Mouse (Mus musculus) hindbrain, postnatal 0 days (tissue): Measurements from ENCODE around the gene Krtap9-1. TPM values are rescaled to one million over a fixed set of nuclear protein-coding genes. Genes with fewer than 3 reads are reported as not detected.
"Not testable (repeated sequence)": the region's sequence is repeated elsewhere in the genome, so short reads cannot be mapped to it uniquely, and the experiment has no call there.

ENCODE experiments used
- ATAC-seq: fragments of 200-750 bp; cut with Nextera tagmentation; 2 replicates; pipeline ENCODE4 v1.8.0; 2017; ENCODE audit warnings: mild to moderate bottlenecking, moderate TSS enrichment, moderate library complexity
- DNase-seq: peaks from one replicate; pipeline ENCODE4 v3.0.0-alpha.2; 2015; ENCODE audit warnings: low spot score
- H3K27ac ChIP-seq: fragments of 300-500 bp; sonication (generic); 2 replicates; pipeline ENCODE4 v1.5.1; 2014; ENCODE audit warnings: mild to moderate bottlenecking
- H3K27me3 ChIP-seq: fragments of 300-500 bp; sonication (generic); 2 replicates; pipeline ENCODE4 v1.6.1; 2014; ENCODE audit warnings: low read length, mixed read lengths; ENCODE audit not compliant: insufficient read depth
- H3K36me3 ChIP-seq: fragments of 300-500 bp; sonication (generic); 2 replicates; pipeline ENCODE4 v1.6.1; 2014; ENCODE audit warnings: low read length, mixed read lengths; ENCODE audit not compliant: insufficient read depth
- H3K4me1 ChIP-seq: fragments of 300-500 bp; sonication (generic); 2 replicates; pipeline ENCODE4 v1.6.1; 2014; ENCODE audit warnings: antibody characterized with exemption, low read length, mixed read lengths; ENCODE audit not compliant: insufficient read depth
- H3K4me2 ChIP-seq: fragments of 300-500 bp; sonication (generic); 2 replicates; pipeline ENCODE4 v1.6.1; 2014; ENCODE audit warnings: low read depth, mild to moderate bottlenecking, low read length, moderate library complexity, mixed read lengths
- H3K4me3 ChIP-seq: fragments of 300-500 bp; sonication (generic); 2 replicates; pipeline ENCODE4 v1.5.1; 2014; ENCODE audit warnings: low read length
- H3K9ac ChIP-seq: fragments of 300-500 bp; sonication (generic); replicated peaks from 2 replicates; pipeline ENCODE4 v1.6.1; 2014; ENCODE audit warnings: mild to moderate bottlenecking, low read length, moderate library complexity, mixed read lengths
- H3K9me3 ChIP-seq: fragments of 300-500 bp; sonication (generic); 2 replicates; pipeline ENCODE4 v1.6.1; 2016; ENCODE audit warnings: low read length, mixed read lengths
- CTCF ChIP-seq: IDR thresholded peaks from 2 replicates; pipeline ENCODE4 v1.5.1; 2016; ENCODE audit warnings: antibody characterized with exemption, control low read depth, low read depth
- WGBS: fragments of 180-500 bp; shearing (Covaris S2); extraction: QIAGEN DNeasy Blood & Tissue Kit; methylation state at CpG from one replicate; pipeline ENCODE4 v1.1.7; 2014; 5-methylcytosine and 5-hydroxymethylcytosine counted together
- polyA plus RNA-seq: library from polyadenylated mRNA; unstranded; fragments of >200 nt; fragmentation: Nextera tagmentation; extraction: Ambion mirVana; gene quantifications from 2 replicates; pipeline ENCODE4 v1.2.1, GENCODE M21; 2015
- total RNA-seq: library from RNA; depleted of rRNA; stranded (reverse); fragments of >200 nt; gene quantifications from 2 replicates; pipeline ENCODE4 v1.2.3, GENCODE M21; 2014; rRNA removed

The Krtap9-1 gene
- total and polyA plus RNA-seq, 2 experiments from 2014 or later: not detected

DNA sequence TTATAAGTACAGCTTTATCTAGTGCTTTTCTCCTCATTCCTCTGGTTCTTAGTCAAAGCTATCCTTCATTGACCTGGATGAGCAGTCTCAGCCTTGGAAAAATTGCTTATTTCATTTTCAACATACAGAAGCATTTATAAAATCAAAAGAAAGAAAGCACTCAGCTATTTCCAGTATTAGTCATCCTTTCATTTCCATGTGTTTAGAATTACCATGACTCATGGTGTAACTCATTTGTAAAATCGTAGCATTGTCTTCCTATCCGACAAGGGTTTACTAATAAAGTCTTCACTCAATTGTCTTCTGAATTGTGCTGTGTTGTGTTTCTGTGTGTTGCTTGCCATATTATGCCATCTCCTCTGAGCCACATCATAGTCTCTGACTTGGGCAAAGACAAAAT is 14.4 kb upstream of the Krtap9-1 start:
- no peaks in the 10 kb centered on the region for H3K9me3 ChIP-seq
- no peak overlapping the region for H3K27ac ChIP-seq
- WGBS: 67% methylated on average over 2 of the region's 2 CpGs
- TF ChIP-seq CTCF: no peak
- ATAC-seq (no peak), DNase-seq (no peak)
- H3K4me1 ChIP-seq: no peaks in the 10 kb centered on the region
- H3K4me2 ChIP-seq: no peak overlapping the region
- no peaks in the 10 kb centered on the region for H3K27me3 ChIP-seq
- H3K4me3 ChIP-seq: no peak overlapping the region
- H3K36me3 ChIP-seq: no peaks in the 10 kb centered on the region
- H3K9ac ChIP-seq: no peak overlapping the region

DNA sequence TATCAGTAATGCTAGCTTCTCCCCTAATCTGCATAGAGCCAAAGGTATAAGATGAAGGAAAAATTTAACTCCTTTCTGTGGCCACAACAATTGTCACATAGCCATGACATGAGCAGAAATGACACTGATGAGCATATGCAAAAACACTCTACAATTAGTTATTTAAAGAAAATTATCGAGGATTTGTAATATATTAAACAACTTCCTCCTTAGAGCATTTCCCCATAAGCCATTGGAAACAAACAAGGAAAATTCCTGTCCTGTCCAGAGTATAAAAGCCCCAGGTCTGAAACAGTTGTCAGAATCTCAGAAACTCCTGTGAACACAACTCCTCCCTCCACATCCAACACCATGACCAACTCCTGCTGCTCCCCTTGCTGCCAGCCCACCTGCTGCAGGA is 9.0 kb upstream of the Krtap9-1 start, which contains the start of gene Gm11559:
TSS of gene Gm11559 (plus strand) at position 301 of the 400 bp plus-strand sequence.
- WGBS: 76% methylated on average over 1 of the region's 1 CpGs
- not testable (repeated sequence) for H3K9ac ChIP-seq, ATAC-seq

DNA sequence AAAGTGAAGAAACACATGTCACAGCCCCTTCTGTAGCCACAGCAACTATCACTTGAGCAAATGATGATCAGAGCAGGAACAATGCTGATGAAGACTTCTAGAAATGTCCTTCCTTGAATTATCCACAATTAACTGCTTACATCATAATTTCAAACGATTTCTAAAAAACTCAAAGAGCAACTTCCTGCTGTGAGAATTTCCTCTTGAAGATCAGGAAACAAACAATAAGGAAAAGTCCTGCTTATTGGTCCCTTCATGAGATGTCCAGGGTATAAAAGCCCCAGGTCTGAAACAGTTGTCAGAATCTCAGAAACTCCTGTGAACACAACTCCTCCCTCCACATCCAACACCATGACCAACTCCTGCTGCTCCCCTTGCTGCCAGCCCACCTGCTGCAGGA is 5.7 kb downstream of the Krtap9-1 start, which contains the start of gene Gm11567:
TSS of gene Gm11567 (plus strand) at position 301 of the 400 bp plus-strand sequence.
- H3K9ac ChIP-seq, H3K27ac ChIP-seq, H3K36me3 ChIP-seq, H3K4me2 ChIP-seq, ATAC-seq, H3K9me3 ChIP-seq, H3K27me3 ChIP-seq, H3K4me3 ChIP-seq, H3K4me1 ChIP-seq, DNase-seq: not testable (repeated sequence)
- 53% methylated on average over 1 of the region's 1 CpGs for WGBS

More for the DNA sequence above, 9.0 kb upstream of the Krtap9-1 start, which contains the start of gene Gm11559:
- not testable (repeated sequence) for H3K36me3 ChIP-seq, H3K27ac ChIP-seq, H3K4me1 ChIP-seq, H3K4me2 ChIP-seq, H3K9me3 ChIP-seq, DNase-seq, H3K4me3 ChIP-seq, H3K27me3 ChIP-seq

DNA sequence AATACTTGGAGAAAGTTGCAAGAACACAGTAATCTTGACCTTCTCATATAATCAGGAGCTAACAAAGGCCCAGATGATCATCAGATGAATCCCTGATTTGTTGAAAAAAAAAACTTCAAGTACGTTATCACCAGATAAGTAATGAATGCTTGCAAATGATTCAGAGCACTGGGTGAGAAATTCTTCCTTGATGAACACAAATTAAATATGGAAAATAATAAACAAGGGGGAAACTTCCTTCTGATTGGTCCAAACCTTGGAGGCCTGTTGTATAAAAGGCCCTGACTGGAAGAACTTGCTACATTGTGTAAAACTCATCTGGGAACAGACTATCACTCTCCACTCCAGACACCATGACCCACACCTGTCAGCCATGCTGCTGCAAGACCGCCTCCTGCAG is 34.4 kb downstream of the Krtap9-1 start, which contains the start of gene Krtap31-1:
TSS of gene Krtap31-1 (plus strand) at position 301 of the 400 bp plus-strand sequence.
- DNase-seq (no peak), ATAC-seq (no peak)
- Histone ChIP-seq H3K27me3 (no peaks in the 10 kb centered on the region), H3K36me3 (no peaks in the 10 kb centered on the region), H3K4me1 (no peaks in the 10 kb centered on the region), H3K9me3 (no peaks in the 10 kb centered on the region), H3K27ac (no peak within 1 kb of the TSS), H3K9ac (no peak within 1 kb of the TSS), H3K4me2 (no peak within 1 kb of the TSS), H3K4me3 (no peak within 1 kb of the TSS)
- WGBS: 84% methylated on average over 2 of the region's 2 CpGs
- no peak for TF ChIP-seq CTCF

DNA sequence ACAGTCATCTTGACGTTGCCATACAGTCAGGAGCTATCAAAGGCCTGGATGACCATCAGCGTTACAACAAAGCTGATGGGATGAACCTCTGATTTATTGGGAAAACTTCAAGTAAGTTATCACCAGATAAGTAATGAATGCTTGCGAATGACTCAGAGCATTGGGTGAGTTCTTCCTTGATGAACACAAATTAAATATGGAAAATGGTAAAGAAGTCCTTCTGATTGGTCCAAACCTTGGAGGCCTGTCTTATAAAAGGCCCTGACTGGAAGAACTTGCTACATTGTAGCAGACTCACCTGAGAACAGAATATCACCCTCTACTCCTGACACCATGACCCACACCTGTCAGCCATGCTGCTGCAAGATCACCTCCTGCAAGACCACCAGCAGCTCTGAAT is 41.3 kb downstream of the Krtap9-1 start, which contains the start of gene Gm11565:
TSS of gene Gm11565 (plus strand) at position 301 of the 400 bp plus-strand sequence.
- DNase-seq (no peak), ATAC-seq (no peak)
- Histone ChIP-seq H3K9ac (no peak within 1 kb of the TSS), H3K27me3 (no peaks in the 10 kb centered on the region), H3K4me1 (no peaks in the 10 kb centered on the region), H3K36me3 (no peaks in the 10 kb centered on the region), H3K4me2 (no peak within 1 kb of the TSS), H3K27ac (no peak within 1 kb of the TSS), H3K9me3 (no peaks in the 10 kb centered on the region), H3K4me3 (no peak within 1 kb of the TSS)
- WGBS: 93% methylated on average over 3 of the region's 3 CpGs
- no peak for TF ChIP-seq CTCF

Other genes with a start within 250 kb of the Krtap9-1 start
Only the 30 nearest of the 36 such genes appear.
- gene Gm11563, start 214.4 kb upstream of the Krtap9-1 start, total RNA-seq: not detected in 2 replicates
- gene Gm11563, start 214.4 kb upstream of the Krtap9-1 start, polyA plus RNA-seq: not detected in 2 replicates
- not detected in 2 replicates for gene Krtap4-6, start 207.4 kb upstream of the Krtap9-1 start, total RNA-seq
- gene Krtap4-6, start 207.4 kb upstream of the Krtap9-1 start, polyA plus RNA-seq: not detected in 2 replicates
- not detected in 2 replicates for gene Gm14190, start 182.6 kb upstream of the Krtap9-1 start, total RNA-seq
- gene Gm14190, start 182.6 kb upstream of the Krtap9-1 start, polyA plus RNA-seq: not detected in 2 replicates
- not detected in 2 replicates for gene Gm14180, start 139.1 kb upstream of the Krtap9-1 start, total RNA-seq
- not detected in 2 replicates for gene Gm14180, start 139.1 kb upstream of the Krtap9-1 start, polyA plus RNA-seq
- not detected in 2 replicates for gene Gm11595, start 100.5 kb upstream of the Krtap9-1 start, total RNA-seq
- gene Gm11595, start 100.5 kb upstream of the Krtap9-1 start, polyA plus RNA-seq: not detected in 2 replicates
- not detected in 2 replicates for gene Krtap4-8, start 92.7 kb upstream of the Krtap9-1 start, total RNA-seq
- gene Krtap4-8, start 92.7 kb upstream of the Krtap9-1 start, polyA plus RNA-seq: not detected in 2 replicates
- not detected in 2 replicates for gene Krtap4-9, start 88.2 kb upstream of the Krtap9-1 start, total RNA-seq
- gene Krtap4-9, start 88.2 kb upstream of the Krtap9-1 start, polyA plus RNA-seq: not detected in 2 replicates
- gene Gm11596, start 79.9 kb upstream of the Krtap9-1 start, total RNA-seq: not detected in 2 replicates
- gene Gm11596, start 79.9 kb upstream of the Krtap9-1 start, polyA plus RNA-seq: not detected in 2 replicates
- not detected in 2 replicates for gene Gm11569, start 74.5 kb upstream of the Krtap9-1 start, total RNA-seq
- gene Gm11569, start 74.5 kb upstream of the Krtap9-1 start, polyA plus RNA-seq: not detected in 2 replicates
- gene Gm11554, start 68.9 kb upstream of the Krtap9-1 start, total RNA-seq: not detected in 2 replicates
- not detected in 2 replicates for gene Gm11554, start 68.9 kb upstream of the Krtap9-1 start, polyA plus RNA-seq
- gene Krtap4-13, start 63.5 kb upstream of the Krtap9-1 start, total RNA-seq: not detected in 2 replicates
- not detected in 2 replicates for gene Krtap4-13, start 63.5 kb upstream of the Krtap9-1 start, polyA plus RNA-seq
- not detected in 2 replicates for gene Gm11564, start 57.7 kb upstream of the Krtap9-1 start, total RNA-seq
- gene Gm11564, start 57.7 kb upstream of the Krtap9-1 start, polyA plus RNA-seq: not detected in 2 replicates
- gene 2300003K06Rik, start 35.3 kb upstream of the Krtap9-1 start, total RNA-seq: not detected in 2 replicates
- not detected in 2 replicates for gene 2300003K06Rik, start 35.3 kb upstream of the Krtap9-1 start, polyA plus RNA-seq
- gene Krtap4-16, start 21.8 kb upstream of the Krtap9-1 start, total RNA-seq: not detected in 2 replicates
- not detected in 2 replicates for gene Krtap4-16, start 21.8 kb upstream of the Krtap9-1 start, polyA plus RNA-seq
- gene Gm11568, start 15.5 kb upstream of the Krtap9-1 start, total RNA-seq: not detected in 2 replicates
- gene Gm11568, start 15.5 kb upstream of the Krtap9-1 start, polyA plus RNA-seq: not detected in 2 replicates
- gene Gm11559, start 8.9 kb upstream of the Krtap9-1 start, total RNA-seq: not detected in 2 replicates
- gene Gm11559, start 8.9 kb upstream of the Krtap9-1 start, polyA plus RNA-seq: not detected in 2 replicates
- not detected in 2 replicates for gene Gm11567, start 5.8 kb downstream of the Krtap9-1 start, total RNA-seq
- not detected in 2 replicates for gene Gm11567, start 5.8 kb downstream of the Krtap9-1 start, polyA plus RNA-seq
- not detected in 2 replicates for gene Krtap31-1, start 34.5 kb downstream of the Krtap9-1 start, total RNA-seq
- gene Krtap31-1, start 34.5 kb downstream of the Krtap9-1 start, polyA plus RNA-seq: not detected in 2 replicates
- gene Gm11565, start 41.4 kb downstream of the Krtap9-1 start, total RNA-seq: not detected in 2 replicates
- not detected in 2 replicates for gene Gm11565, start 41.4 kb downstream of the Krtap9-1 start, polyA plus RNA-seq
- gene Krtap31-2, start 62.9 kb downstream of the Krtap9-1 start, total RNA-seq: not detected in 2 replicates
- gene Krtap31-2, start 62.9 kb downstream of the Krtap9-1 start, polyA plus RNA-seq: not detected in 2 replicates
- gene Krtap9-5, start 75.1 kb downstream of the Krtap9-1 start, total RNA-seq: not detected in 2 replicates
- not detected in 2 replicates for gene Krtap9-5, start 75.1 kb downstream of the Krtap9-1 start, polyA plus RNA-seq
- gene Krtap29-1, start 105.7 kb downstream of the Krtap9-1 start, total RNA-seq: not detected in 2 replicates
- gene Krtap29-1, start 105.7 kb downstream of the Krtap9-1 start, polyA plus RNA-seq: not detected in 2 replicates
- gene Krtap16-1, start 113.2 kb downstream of the Krtap9-1 start, total RNA-seq: not detected in 2 replicates
- 0.09 TPM in 1 of 2 replicates, not detected in the other for gene Krtap16-1, start 113.2 kb downstream of the Krtap9-1 start, polyA plus RNA-seq
- gene Krtap17-1, start 120.6 kb downstream of the Krtap9-1 start, total RNA-seq: 2.6 and 3.0 TPM in 2 replicates
- 1.6 and 1.8 TPM in 2 replicates for gene Krtap17-1, start 120.6 kb downstream of the Krtap9-1 start, polyA plus RNA-seq
- gene Krt33a, start 142.8 kb downstream of the Krtap9-1 start, total RNA-seq: not detected in 2 replicates
- gene Krt33a, start 142.8 kb downstream of the Krtap9-1 start, polyA plus RNA-seq: not detected in 2 replicates
- gene Krt33b, start 156.5 kb downstream of the Krtap9-1 start, total RNA-seq: not detected in 2 replicates
- gene Krt33b, start 156.5 kb downstream of the Krtap9-1 start, polyA plus RNA-seq: 0.11 and 0.29 TPM in 2 replicates
- gene Krt34, start 168.2 kb downstream of the Krtap9-1 start, total RNA-seq: not detected in 2 replicates
- gene Krt34, start 168.2 kb downstream of the Krtap9-1 start, polyA plus RNA-seq: 0.11 TPM in 1 of 2 replicates, not detected in the other
- gene Krt31, start 177.2 kb downstream of the Krtap9-1 start, total RNA-seq: not detected in 2 replicates
- gene Krt31, start 177.2 kb downstream of the Krtap9-1 start, polyA plus RNA-seq: not detected in 2 replicates
- not detected in 2 replicates for gene Krt32, start 214.8 kb downstream of the Krtap9-1 start, total RNA-seq
- gene Krt32, start 214.8 kb downstream of the Krtap9-1 start, polyA plus RNA-seq: not detected in 2 replicates
- gene Krt35, start 222.9 kb downstream of the Krtap9-1 start, total RNA-seq: 0.78 TPM in 1 of 2 replicates, not detected in the other
- gene Krt35, start 222.9 kb downstream of the Krtap9-1 start, polyA plus RNA-seq: 0.16 TPM in 2 replicates